Mouse (Mus musculus): Measurements from ENCODE around the gene Olfr294. TPM values are rescaled to one million over a fixed set of nuclear protein-coding genes. Genes with fewer than 3 reads are reported as not detected.

Olfr294 gene
- polyA plus RNA-seq (2015; fragmentation: Nextera tagmentation; extraction: Ambion mirVana), result not detected in 2 replicates

GRCm38 (mm10) chr7:86616543-86616942 is at the start of gene Olfr294:
Gene Olfr294, minus strand, starts transcription at chr7:86616643.
- H3K4me1 ChIP-seq (replicated peaks; ENCODE audit: control insufficient read depth, insufficient read depth, low read length), result no peaks in the 10 kb centered on the region
- no peaks in the 10 kb centered on the region for H3K36me3 ChIP-seq (ENCODE audit: control insufficient read depth, insufficient read depth, low read length)
- no peaks in the 10 kb centered on the region for H3K9me3 ChIP-seq (ENCODE audit: control insufficient read depth, low read length)
- H3K4me2 ChIP-seq (ENCODE audit: low read depth, low read length), result no peak within 1 kb of the TSS
- ATAC-seq (ENCODE audit: low read depth), result no peak
- no peaks in the 10 kb centered on the region for H3K27me3 ChIP-seq (ENCODE audit: control insufficient read depth, insufficient read depth, low read depth, low read length)
- H3K9ac ChIP-seq (ENCODE audit: low read length), result no peak within 1 kb of the TSS
- H3K27ac ChIP-seq (ENCODE audit: low read length), result no peak within 1 kb of the TSS
- H3K4me3 ChIP-seq (ENCODE audit: low read length), result no peak within 1 kb of the TSS
- WGBS, result 53% methylated on average over 2 of the region's 2 CpGs

- WGBS, result 90% methylated on average over 4 of the region's 4 CpGs
- H3K27me3 ChIP-seq (ENCODE audit: control insufficient read depth, insufficient read depth, low read depth, low read length), result no peaks in the 10 kb centered on the region
- H3K4me2 ChIP-seq (ENCODE audit: low read depth, low read length), result no peak within 1 kb of the TSS
- H3K9me3 ChIP-seq (ENCODE audit: control insufficient read depth, low read length), result no peaks in the 10 kb centered on the region
- H3K4me3 ChIP-seq (ENCODE audit: low read length), result no peak within 1 kb of the TSS
- no peak within 1 kb of the TSS for H3K27ac ChIP-seq (ENCODE audit: low read length)
- ATAC-seq (ENCODE audit: low read depth), result no peak
- no peak within 1 kb of the TSS for H3K9ac ChIP-seq (ENCODE audit: low read length)
- H3K36me3 ChIP-seq (ENCODE audit: control insufficient read depth, insufficient read depth, low read length), result no peaks in the 10 kb centered on the region
- no peaks in the 10 kb centered on the region for H3K4me1 ChIP-seq (replicated peaks; ENCODE audit: control insufficient read depth, insufficient read depth, low read length)
Observed at GRCm38 (mm10) chr7:86648761-86649160, 32.3 kb upstream of the Olfr294 start, which contains the start of gene Olfr293. Gene Olfr293, plus strand, starts transcription at chr7:86649061.

- Histone ChIP-seq H3K4me2 (ENCODE audit: low read depth, low read length) (no peak within 1 kb of the TSS), H3K27ac (ENCODE audit: low read length) (no peak within 1 kb of the TSS), H3K36me3 (ENCODE audit: control insufficient read depth, insufficient read depth, low read length) (no peaks in the 10 kb centered on the region), H3K4me3 (ENCODE audit: low read length) (no peak within 1 kb of the TSS), H3K9ac (ENCODE audit: low read length) (no peak within 1 kb of the TSS), H3K4me1 (replicated peaks; ENCODE audit: control insufficient read depth, insufficient read depth, low read length) (no peaks in the 10 kb centered on the region), H3K9me3 (ENCODE audit: control insufficient read depth, low read length) (no peaks in the 10 kb centered on the region), H3K27me3 (ENCODE audit: control insufficient read depth, insufficient read depth, low read depth, low read length) (no peaks in the 10 kb centered on the region)
- no peak for ATAC-seq (ENCODE audit: low read depth)
- 82% methylated on average over 2 of the region's 2 CpGs for WGBS
Observed at GRCm38 (mm10) chr7:86583562-86583961, 32.9 kb downstream of the Olfr294 start, which contains the start of gene Olfr295. Gene Olfr295, plus strand, starts transcription at chr7:86583862.

Other genes starting within 250 kb of the Olfr294 start
- not detected in 2 replicates for gene Olfr305, start 249.7 kb downstream of the Olfr294 start, polyA plus RNA-seq (2015; fragmentation: Nextera tagmentation; extraction: Ambion mirVana)
- not detected in 2 replicates for gene Olfr304, start 230.0 kb downstream of the Olfr294 start, polyA plus RNA-seq (2015; fragmentation: Nextera tagmentation; extraction: Ambion mirVana)
- gene Olfr303, start 218.9 kb downstream of the Olfr294 start, polyA plus RNA-seq (2015; fragmentation: Nextera tagmentation; extraction: Ambion mirVana), result not detected in 2 replicates
- not detected in 2 replicates for gene Olfr301, start 212.8 kb downstream of the Olfr294 start, polyA plus RNA-seq (2015; fragmentation: Nextera tagmentation; extraction: Ambion mirVana)
- gene Olfr299, start 156.7 kb downstream of the Olfr294 start, polyA plus RNA-seq (2015; fragmentation: Nextera tagmentation; extraction: Ambion mirVana), result not detected in 2 replicates
- gene Olfr298, start 124.2 kb downstream of the Olfr294 start, polyA plus RNA-seq (2015; fragmentation: Nextera tagmentation; extraction: Ambion mirVana), result not detected in 2 replicates
- gene Olfr297, start 96.7 kb downstream of the Olfr294 start, polyA plus RNA-seq (2015; fragmentation: Nextera tagmentation; extraction: Ambion mirVana), result not detected in 2 replicates
- not detected in 2 replicates for gene Olfr295, start 32.8 kb downstream of the Olfr294 start, polyA plus RNA-seq (2015; fragmentation: Nextera tagmentation; extraction: Ambion mirVana)
- not detected in 2 replicates for gene Olfr293, start 32.4 kb upstream of the Olfr294 start, polyA plus RNA-seq (2015; fragmentation: Nextera tagmentation; extraction: Ambion mirVana)
- not detected in 2 replicates for gene Olfr292, start 71.7 kb upstream of the Olfr294 start, polyA plus RNA-seq (2015; fragmentation: Nextera tagmentation; extraction: Ambion mirVana)
- 0.13 and 0.24 TPM in 2 replicates for gene Folh1, start 159.3 kb upstream of the Olfr294 start, polyA plus RNA-seq (2015; fragmentation: Nextera tagmentation; extraction: Ambion mirVana)
- not detected in 2 replicates for gene Vmn2r77, start 178.4 kb upstream of the Olfr294 start, polyA plus RNA-seq (2015; fragmentation: Nextera tagmentation; extraction: Ambion mirVana)